Mouse (Mus musculus) liver, postnatal 0 days (tissue): Measurements from ENCODE around the gene Rhof.

Experiments used
- CTCF ChIP-seq: sonication (generic); IDR thresholded peaks from 2 replicates; pipeline ENCODE4 v1.5.1; 2016; ENCODE audit warnings: antibody characterized with exemption, low read depth
- EP300 ChIP-seq: IDR thresholded peaks from 2 replicates; pipeline ENCODE4 v1.6.1; 2016; ENCODE audit warnings: antibody characterized with exemption, low read depth, mild to moderate bottlenecking

- TF ChIP-seq CTCF (peak; percentile 97), EP300 (no peak)
Observed at GRCm38 (mm10) chr5:123149451-123150400, 17.2 kb upstream of the Rhof start.
